Mouse (Mus musculus): ENCODE measurements around the gene C5ar2. TPM values are rescaled to one million over a fixed set of nuclear protein-coding genes. Genes with fewer than 3 reads are reported as not detected.
"Not testable (repeated sequence)": the region's sequence is repeated elsewhere in the genome, so short reads cannot be mapped to it uniquely, and the experiment has no call there.

The C5ar2 gene
- polyA plus RNA-seq, 1 experiment from 2014 or later = 0.06 TPM

DNA sequence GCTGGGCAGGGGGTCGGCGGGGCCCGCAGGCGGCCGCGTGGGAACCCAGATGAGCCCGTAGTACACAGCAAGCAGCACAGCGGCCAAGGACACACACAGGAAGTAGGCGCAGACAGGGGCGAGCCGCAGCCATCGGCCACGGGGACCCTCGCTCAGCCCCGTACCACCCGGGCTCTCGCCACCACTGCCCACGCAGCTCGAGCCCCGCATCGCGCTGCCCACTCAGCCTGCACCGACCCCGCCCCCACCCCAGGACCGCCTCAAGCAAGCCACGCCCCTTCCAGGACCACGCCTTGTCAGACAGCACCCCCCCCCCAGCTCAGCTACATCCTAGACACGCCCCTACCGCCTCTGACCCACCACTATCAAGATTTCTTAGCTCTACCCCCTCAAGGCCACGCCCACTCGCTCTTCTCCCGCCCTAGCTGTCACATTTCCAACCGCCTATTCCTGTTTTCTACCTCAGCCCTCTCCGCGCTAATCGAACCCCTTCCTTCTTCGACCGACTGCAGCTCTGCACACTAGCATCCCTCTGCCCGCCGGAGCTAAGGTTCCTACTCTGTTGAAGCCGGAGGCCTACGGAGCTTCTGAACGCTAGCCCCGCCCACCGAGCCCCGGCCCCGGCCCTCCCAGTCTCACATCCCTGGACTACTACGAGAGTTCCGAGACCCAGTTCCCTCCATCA, 29.3 kb upstream of the C5ar2 start, which contains the start of gene Inafm1:
Inafm1 (minus strand) TSS at position 537 of the 685 bp plus-strand sequence.
- peak within 1 kb of the TSS; percentile 81 for H3K4me3 ChIP-seq
- H3K36me3 ChIP-seq (ENCODE audit: poor library complexity, severe bottlenecking) = peaks cover 35% of the 10 kb centered on the region
- H3K27me3 ChIP-seq = peaks cover 2% of the 10 kb centered on the region; the same call in 1 of the 2 replicates
- H3K27ac ChIP-seq = peak within 1 kb of the TSS; percentile 93
- H3K9me3 ChIP-seq (replicated peaks) = no peaks in the 10 kb centered on the region
- H3K9ac ChIP-seq = peak within 1 kb of the TSS; percentile 87
- under 1% methylated on average over 36 of the region's 49 CpGs for WGBS
- peak within 1 kb of the TSS; percentile 91 for H3K4me2 ChIP-seq
- ATAC-seq = peak; percentile 84
- H3K4me1 ChIP-seq = peaks cover 23% of the 10 kb centered on the region

DNA sequence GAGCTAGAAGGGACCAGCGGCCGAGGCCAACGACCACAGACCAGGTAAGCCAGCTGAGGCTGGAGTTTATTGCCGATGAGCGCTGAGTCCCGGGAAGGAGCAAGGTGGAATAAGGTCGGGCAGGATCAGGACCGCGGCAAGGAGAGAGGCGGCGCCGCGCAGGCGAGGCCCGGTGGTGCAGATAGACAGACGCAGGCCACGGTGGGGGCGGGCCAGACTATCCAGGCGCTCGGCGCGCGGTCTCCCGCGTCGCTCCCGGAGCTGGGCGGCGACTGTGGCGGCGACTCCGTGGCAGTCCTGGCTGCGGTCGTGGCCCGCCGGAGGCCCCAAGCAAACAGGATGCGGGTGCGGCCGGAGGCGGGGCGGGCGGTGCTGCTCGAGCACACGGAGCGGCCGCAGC, 28.7 kb upstream of the C5ar2 start:
- H3K4me1 ChIP-seq = peaks cover 23% of the 10 kb centered on the region
- no peaks in the 10 kb centered on the region for H3K9me3 ChIP-seq (replicated peaks)
- peaks cover 2% of the 10 kb centered on the region; the same call in 1 of the 2 replicates for H3K27me3 ChIP-seq
- peak overlapping the region; percentile 91 for H3K4me2 ChIP-seq
- ATAC-seq = peak; percentile 81
- H3K9ac ChIP-seq = peak overlapping the region; percentile 87
- peaks cover 29% of the 10 kb centered on the region for H3K36me3 ChIP-seq (ENCODE audit: poor library complexity, severe bottlenecking)
- WGBS = 1% methylated on average over 43 of the region's 46 CpGs
- H3K27ac ChIP-seq = peak overlapping the region; percentile 93
- H3K4me3 ChIP-seq = peak overlapping the region; percentile 81

DNA sequence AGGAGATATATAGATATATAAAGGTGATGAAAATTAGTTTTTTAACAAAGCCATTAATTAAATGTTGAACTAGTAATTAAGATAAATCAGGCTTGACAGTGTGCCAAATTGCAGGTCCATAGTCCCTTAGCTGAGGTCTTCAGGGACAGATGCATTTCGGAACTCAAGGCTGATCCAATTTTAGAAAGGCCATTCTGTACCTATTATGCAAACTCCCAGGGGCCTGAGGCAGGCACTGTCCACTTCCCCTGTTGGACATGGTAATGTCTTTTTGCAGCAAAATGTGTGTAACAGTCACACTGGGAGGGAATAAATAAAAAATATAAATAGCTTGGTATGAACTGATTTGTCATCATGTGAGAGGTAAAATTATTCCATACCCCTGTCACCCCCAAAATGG, 27.2 kb upstream of the C5ar2 start:
- WGBS = 83% methylated on average over 1 of the region's 1 CpGs
- Histone ChIP-seq H3K4me3 (no peak overlapping the region), H3K4me1 (peaks cover 23% of the 10 kb centered on the region), H3K9me3 (replicated peaks) (peaks cover 1% of the 10 kb centered on the region; the same call in 1 of the 2 replicates), H3K36me3 (ENCODE audit: poor library complexity, severe bottlenecking) (peaks cover 14% of the 10 kb centered on the region), H3K4me2 (peak overlapping the region; percentile 91; the same call in 1 of the 2 replicates), H3K27me3 (peaks cover 2% of the 10 kb centered on the region; the same call in 1 of the 2 replicates), H3K9ac (no peak overlapping the region), H3K27ac (no peak overlapping the region)
- no peak for ATAC-seq

DNA sequence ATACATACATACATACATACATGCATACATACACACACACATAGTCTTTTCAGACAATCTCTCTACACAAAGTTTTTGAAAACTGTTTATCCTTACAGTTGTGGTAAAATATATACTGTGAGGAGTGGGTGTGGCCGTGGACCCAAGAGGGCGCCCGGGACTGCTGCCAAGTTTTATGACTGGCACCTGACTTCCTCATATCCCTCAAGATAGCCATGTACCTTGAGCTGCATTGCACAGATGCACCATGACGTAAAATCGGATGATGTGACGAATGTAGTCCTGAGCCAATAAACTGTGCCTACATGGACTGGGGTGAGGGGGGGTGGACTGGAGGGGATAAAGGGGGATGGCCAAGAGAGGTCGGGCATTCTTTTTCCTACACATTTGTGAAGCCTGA, 22.6 kb upstream of the C5ar2 start:
- not testable (repeated sequence) for ATAC-seq; H3K9ac ChIP-seq; H3K27me3 ChIP-seq; H3K36me3 ChIP-seq (ENCODE audit: poor library complexity, severe bottlenecking); H3K4me1 ChIP-seq; H3K27ac ChIP-seq; H3K4me2 ChIP-seq; H3K4me3 ChIP-seq
- WGBS = 94% methylated on average over 7 of the region's 7 CpGs
- H3K9me3 ChIP-seq (replicated peaks) = peaks cover 20% of the 10 kb centered on the region; the same call in 1 of the 2 replicates

DNA sequence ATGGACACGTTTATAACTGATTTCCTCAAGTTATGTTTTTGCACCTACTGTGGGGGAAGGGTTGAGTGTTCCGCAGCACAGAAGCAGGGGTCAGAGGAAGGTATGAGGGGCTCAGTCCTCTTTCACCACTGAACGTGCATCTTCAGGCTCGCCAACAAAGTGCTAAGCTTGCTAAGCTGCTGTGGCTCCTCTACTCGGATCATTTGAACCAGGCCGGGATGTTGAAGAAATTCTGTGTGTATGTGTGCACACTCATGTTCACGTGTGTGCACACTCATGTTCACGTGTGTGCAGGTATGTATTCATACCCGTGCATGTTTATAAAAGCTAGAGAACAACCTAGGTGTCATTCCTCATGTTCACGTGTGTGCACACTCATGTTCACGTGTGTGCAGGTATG, 21.9 kb upstream of the C5ar2 start:
- Histone ChIP-seq H3K27ac (no peak overlapping the region), H3K4me2 (no peak overlapping the region), H3K9ac (no peak overlapping the region), H3K4me3 (no peak overlapping the region), H3K4me1 (no peaks in the 10 kb centered on the region), H3K9me3 (replicated peaks) (peaks cover 20% of the 10 kb centered on the region; the same call in 1 of the 2 replicates), H3K27me3 (peaks cover 2% of the 10 kb centered on the region; the same call in 1 of the 2 replicates), H3K36me3 (ENCODE audit: poor library complexity, severe bottlenecking) (no peaks in the 10 kb centered on the region)
- ATAC-seq = no peak
- 90% methylated on average over 11 of the region's 11 CpGs for WGBS

DNA sequence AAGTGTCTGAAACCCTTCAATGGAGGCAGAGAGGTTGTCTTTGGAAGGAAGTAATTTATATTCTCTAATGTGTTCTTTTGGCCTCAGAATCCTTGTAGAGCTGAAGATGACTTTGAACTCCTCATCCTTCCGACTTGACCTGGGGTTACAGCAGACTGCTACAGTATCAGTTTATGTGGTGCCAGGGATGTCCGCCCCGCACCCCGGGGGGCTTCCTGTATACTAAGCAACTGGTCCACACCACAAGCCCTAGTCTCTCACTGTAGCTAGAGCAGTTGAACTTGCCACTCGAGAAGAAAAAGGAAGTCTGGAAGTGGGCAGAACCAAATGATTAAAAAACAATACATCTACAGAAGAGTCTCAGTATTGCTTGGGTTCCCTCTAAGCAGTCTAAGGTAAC, 19.9 kb upstream of the C5ar2 start:
- H3K36me3 ChIP-seq (ENCODE audit: poor library complexity, severe bottlenecking) = no peaks in the 10 kb centered on the region
- no peak for ATAC-seq
- H3K9ac ChIP-seq = no peak overlapping the region
- no peak overlapping the region for H3K4me3 ChIP-seq
- no peaks in the 10 kb centered on the region for H3K27me3 ChIP-seq
- no peak overlapping the region for H3K4me2 ChIP-seq
- H3K27ac ChIP-seq = no peak overlapping the region
- WGBS = 84% methylated on average over 5 of the region's 5 CpGs
- H3K9me3 ChIP-seq (replicated peaks) = peaks cover 20% of the 10 kb centered on the region; the same call in 1 of the 2 replicates
- H3K4me1 ChIP-seq = no peaks in the 10 kb centered on the region

DNA sequence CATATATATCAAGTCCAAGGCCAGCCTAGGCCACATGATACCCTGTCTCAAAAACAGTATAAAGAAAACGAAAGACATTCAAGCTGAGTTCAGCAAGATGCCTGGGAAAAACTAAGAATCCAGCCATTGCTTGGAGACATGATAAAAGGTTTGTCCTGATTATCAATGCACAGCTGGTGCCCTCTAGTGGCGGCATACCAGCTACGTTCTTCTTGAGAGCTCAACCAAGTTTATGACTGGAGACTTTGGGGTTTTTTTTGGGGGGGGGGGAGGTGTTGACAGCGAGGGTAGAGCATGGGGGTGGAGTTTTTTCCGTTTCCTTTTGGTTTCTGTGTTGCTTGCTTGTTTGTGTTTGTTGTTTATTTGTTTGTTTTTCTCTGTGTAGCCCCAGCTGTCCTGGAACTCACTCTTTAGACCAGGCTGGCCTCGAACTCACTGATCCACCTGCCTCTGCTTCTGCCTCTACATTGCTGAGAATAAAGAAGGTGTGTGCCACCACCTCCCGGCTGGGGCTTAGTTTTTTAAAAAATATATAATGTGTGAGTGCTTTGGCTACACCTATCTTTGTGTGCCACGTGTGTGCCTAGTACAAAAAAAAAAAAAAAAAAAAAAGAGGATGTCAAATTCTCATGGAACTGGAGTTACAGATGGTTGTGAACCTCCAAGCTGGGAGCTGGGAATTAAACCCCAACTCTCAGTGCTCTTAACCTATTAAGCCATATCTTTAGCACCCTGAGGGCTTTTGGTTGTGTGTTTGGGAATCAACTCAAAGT, 19.2 kb upstream of the C5ar2 start:
- Histone ChIP-seq H3K4me1 (no peaks in the 10 kb centered on the region), H3K4me3 (no peak overlapping the region), H3K9me3 (replicated peaks) (peaks cover 20% of the 10 kb centered on the region; the same call in 1 of the 2 replicates), H3K4me2 (no peak overlapping the region), H3K9ac (no peak overlapping the region), H3K36me3 (ENCODE audit: poor library complexity, severe bottlenecking) (no peaks in the 10 kb centered on the region), H3K27me3 (no peaks in the 10 kb centered on the region), H3K27ac (no peak overlapping the region)
- 27% methylated on average over 8 of the region's 8 CpGs for WGBS
- no peak for ATAC-seq

DNA sequence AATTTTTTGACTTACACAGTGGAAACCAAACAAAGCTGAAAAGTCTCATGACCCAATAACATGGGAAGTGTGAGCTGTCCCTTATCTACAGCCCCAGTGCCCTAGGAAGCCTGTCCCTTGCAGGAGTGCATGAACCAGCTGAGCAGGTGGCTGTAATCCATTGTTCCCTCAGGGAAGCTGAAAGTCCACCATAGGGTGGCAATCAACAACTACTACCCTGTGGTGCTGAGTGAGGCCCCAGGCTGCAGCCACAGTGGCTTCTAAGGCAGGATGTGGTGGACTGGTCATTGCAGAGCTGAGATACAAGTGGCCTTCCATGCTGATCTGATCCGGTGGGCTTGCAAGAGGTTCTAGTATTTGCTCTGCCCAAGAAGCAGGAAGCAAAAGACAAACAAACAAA, 17.1 kb upstream of the C5ar2 start:
- Histone ChIP-seq H3K9me3 (replicated peaks) (peaks cover 19% of the 10 kb centered on the region; the same call in 1 of the 2 replicates), H3K27ac (no peak overlapping the region), H3K4me1 (no peaks in the 10 kb centered on the region), H3K4me2 (no peak overlapping the region), H3K27me3 (no peaks in the 10 kb centered on the region), H3K4me3 (no peak overlapping the region), H3K9ac (no peak overlapping the region), H3K36me3 (ENCODE audit: poor library complexity, severe bottlenecking) (no peaks in the 10 kb centered on the region)
- 68% methylated on average over 1 of the region's 1 CpGs for WGBS
- ATAC-seq = no peak

DNA sequence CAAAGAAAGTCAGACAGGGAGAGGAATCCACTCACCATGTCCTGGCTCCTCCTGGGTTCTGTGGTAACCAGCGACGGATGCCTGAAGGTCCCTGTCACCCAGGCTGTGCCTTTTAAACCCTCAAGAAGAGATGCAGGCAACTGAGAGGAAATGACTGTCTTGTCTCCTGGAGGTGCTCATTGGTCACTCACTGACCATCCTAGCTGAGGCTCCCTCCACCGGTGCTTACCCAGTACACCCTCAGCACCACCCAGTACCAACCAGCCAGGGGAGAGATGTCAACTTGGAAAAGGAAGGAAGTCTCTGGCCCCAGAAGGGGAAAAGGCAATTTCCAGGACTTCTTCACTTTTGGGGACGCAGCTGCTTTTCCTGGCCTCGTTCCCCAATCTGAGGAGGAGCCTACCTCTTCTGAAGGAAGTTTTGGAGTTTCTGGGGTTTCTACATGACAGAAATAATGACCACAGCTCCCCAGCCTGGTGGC, 15.2 kb upstream of the C5ar2 start, which contains the start of gene C5ar1:
C5ar1 (minus strand) TSS at position 431 of the 481 bp plus-strand sequence.
- H3K9me3 ChIP-seq (replicated peaks) = 0 out of 2 replicates have a peak, but pooled peaks cover 4% of the 10 kb centered on the region
- H3K27ac ChIP-seq = no peak within 1 kb of the TSS
- WGBS = 93% methylated on average over 5 of the region's 5 CpGs
- H3K4me3 ChIP-seq = no peak within 1 kb of the TSS
- H3K27me3 ChIP-seq = no peaks in the 10 kb centered on the region
- H3K9ac ChIP-seq = no peak within 1 kb of the TSS
- no peaks in the 10 kb centered on the region for H3K36me3 ChIP-seq (ENCODE audit: poor library complexity, severe bottlenecking)
- H3K4me2 ChIP-seq = no peak within 1 kb of the TSS
- H3K4me1 ChIP-seq = no peaks in the 10 kb centered on the region
- ATAC-seq = no peak

DNA sequence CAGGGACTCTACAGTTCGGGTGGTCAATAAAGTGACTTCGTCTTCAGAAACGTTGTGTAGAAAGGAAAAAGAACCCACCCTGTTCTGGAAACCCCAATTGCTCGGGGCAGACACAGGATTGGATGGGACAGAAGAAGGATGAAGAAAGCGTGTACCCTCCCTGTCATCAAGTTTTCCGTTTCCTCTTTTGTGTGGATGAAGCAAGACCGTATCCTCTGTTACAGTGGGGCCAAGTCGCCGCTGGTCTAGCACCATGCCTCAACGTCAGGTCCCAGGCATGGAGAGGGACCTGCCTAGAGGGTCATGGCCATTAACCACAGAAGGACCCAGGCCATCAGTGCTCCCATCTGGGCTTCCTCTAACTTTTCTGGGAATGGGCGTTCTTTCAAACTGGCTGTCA, 13.9 kb upstream of the C5ar2 start:
- Histone ChIP-seq H3K27me3 (no peaks in the 10 kb centered on the region), H3K4me1 (no peaks in the 10 kb centered on the region), H3K9ac (no peak overlapping the region), H3K4me2 (no peak overlapping the region), H3K9me3 (replicated peaks) (no peaks in the 10 kb centered on the region), H3K27ac (no peak overlapping the region), H3K4me3 (no peak overlapping the region), H3K36me3 (ENCODE audit: poor library complexity, severe bottlenecking) (no peaks in the 10 kb centered on the region)
- ATAC-seq = no peak
- 89% methylated on average over 11 of the region's 11 CpGs for WGBS

DNA sequence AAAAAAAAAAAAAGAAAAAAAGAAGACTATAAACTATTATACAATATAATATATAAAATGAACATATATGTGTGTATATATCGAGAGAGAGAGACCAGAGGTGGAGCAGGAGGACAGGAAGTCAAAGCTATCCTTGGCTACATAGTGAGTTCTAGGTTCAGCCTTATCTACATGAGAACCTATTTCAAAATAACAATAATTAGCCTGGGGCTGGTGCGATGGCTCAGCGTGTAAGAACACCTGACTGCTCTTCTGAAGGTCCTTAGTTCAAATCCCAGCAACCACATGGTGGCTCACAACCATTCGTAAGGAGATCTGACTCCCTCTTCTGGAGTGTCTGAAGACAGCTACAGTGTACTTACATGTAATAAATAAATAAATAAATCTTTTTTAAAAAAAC, 12.0 kb upstream of the C5ar2 start:
- H3K9me3 ChIP-seq (replicated peaks); H3K27ac ChIP-seq; H3K9ac ChIP-seq; H3K36me3 ChIP-seq (ENCODE audit: poor library complexity, severe bottlenecking); H3K4me2 ChIP-seq; H3K4me1 ChIP-seq; H3K27me3 ChIP-seq; H3K4me3 ChIP-seq; ATAC-seq: not testable (repeated sequence)
- 79% methylated on average over 4 of the region's 4 CpGs for WGBS

DNA sequence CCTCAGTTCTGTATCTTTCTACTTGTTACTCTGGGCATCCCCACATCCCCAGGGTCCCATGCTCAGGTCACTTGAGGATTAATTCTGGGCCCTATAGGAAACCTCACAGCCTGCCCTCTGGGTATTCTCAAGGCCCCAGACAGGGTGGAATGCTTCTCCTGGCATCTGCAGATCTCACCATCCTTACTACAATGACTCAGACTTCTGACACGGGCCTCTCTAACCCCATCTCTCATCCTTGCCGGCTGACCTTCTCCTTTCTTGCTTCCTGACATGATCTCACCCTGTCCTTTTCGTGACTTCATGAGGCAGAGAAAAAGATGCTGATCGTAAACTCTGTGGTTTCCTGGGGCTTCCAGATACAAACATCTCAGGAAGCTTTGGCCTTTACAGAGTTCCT, 10.2 kb upstream of the C5ar2 start:
- Histone ChIP-seq H3K27me3 (no peaks in the 10 kb centered on the region), H3K4me3 (no peak overlapping the region), H3K4me2 (no peak overlapping the region), H3K27ac (no peak overlapping the region), H3K4me1 (no peaks in the 10 kb centered on the region), H3K36me3 (ENCODE audit: poor library complexity, severe bottlenecking) (no peaks in the 10 kb centered on the region), H3K9me3 (replicated peaks) (no peaks in the 10 kb centered on the region), H3K9ac (no peak overlapping the region)
- ATAC-seq = no peak
- WGBS = 74% methylated on average over 4 of the region's 4 CpGs

All from forebrain, embryonic 13.5 days (tissue).